Mouse (Mus musculus) gastrocnemius, adult 2 months (tissue): ENCODE data around the gene Nuak1. TPM values are rescaled to one million over a fixed set of nuclear protein-coding genes. Genes with fewer than 3 reads are reported as not detected.

Source experiments
- DNase-seq: peaks from one replicate; pipeline ENCODE4 v3.0.0; 2022
- H3K27ac ChIP-seq: fragments of 200-600 bp; 2 replicates; pipeline ENCODE4 v1.8.1; 2022; ENCODE audit warnings: mild to moderate bottlenecking
- H3K4me3 ChIP-seq: fragments of 200-600 bp; 2 replicates; pipeline ENCODE4 v1.8.1; 2022; ENCODE audit warnings: mild to moderate bottlenecking, moderate library complexity
- CTCF ChIP-seq: fragments of 200-600 bp; IDR thresholded peaks from 2 replicates; pipeline ENCODE4 v1.8.1; 2022; ENCODE audit warnings: antibody characterized with exemption, mild to moderate bottlenecking, moderate library complexity
- intact Hi-C: fragments of 180-260 bp; cut with DNase I; formaldehyde crosslinking; loops from one replicate; pipeline ENCODE4 v1.15.1; 2025
- total RNA-seq, 2 experiments: library from RNA; stranded (reverse); gene quantifications; 2 replicates each; pipeline ENCODE4 v1.2.3; 2021

The Nuak1 gene
- total RNA-seq, 2 experiments from 2014 or later: 21.4 to 31.0 TPM

DNA sequence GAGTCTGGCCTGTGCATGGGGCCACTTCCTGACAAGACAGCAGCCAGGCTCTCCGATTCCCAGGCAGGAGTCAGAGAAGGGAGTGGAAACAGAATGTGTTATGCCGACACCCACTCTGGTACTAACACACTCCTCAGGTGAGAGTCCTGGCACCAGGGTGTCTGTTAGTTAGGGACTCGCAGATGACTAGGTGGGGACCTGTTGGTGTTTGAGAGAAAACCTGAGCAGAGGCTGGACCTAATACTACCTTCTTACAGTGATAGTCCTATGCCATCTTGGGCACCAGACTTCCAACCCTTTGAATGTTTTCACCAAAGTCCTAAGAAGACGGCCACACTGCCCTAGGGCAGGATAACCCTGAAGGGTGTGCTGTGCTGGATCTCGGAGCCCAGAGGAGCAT, 111.1 kb downstream of the Nuak1 start:
- intact Hi-C loops: loop anchor here (10.0 kb wide), 1 partner anchor 105 kb away; no protein-coding TSS in a partner anchor
- DNase-seq: no peak
- no peak for TF ChIP-seq CTCF
- no peak overlapping the region for H3K27ac ChIP-seq
- no peak overlapping the region for H3K4me3 ChIP-seq

- TF ChIP-seq CTCF: no peak
- intact Hi-C loops: loop anchor here (10.0 kb wide), 1 partner anchor 111 kb away; no protein-coding TSS in a partner anchor
- DNase-seq: no peak
- no peak overlapping the region for H3K4me3 ChIP-seq
- peak overlapping the region; percentile 57; the same call in 1 of the 2 replicates for H3K27ac ChIP-seq
Measured at GRCm38 (mm10) chr10:84324018-84324417, 116.4 kb downstream of the Nuak1 start.

Other genes starting within 250 kb of the Nuak1 start
- 10 to 100 TPM in 1 of 2 experiments, 1 to 10 TPM in 1; 7.5 to 10.6 TPM for gene Ckap4, start 93.5 kb upstream of the Nuak1 start, total RNA-seq
- 10 to 100 TPM; 45.4 to 55.7 TPM for gene Tcp11l2, start 136.0 kb upstream of the Nuak1 start, total RNA-seq
- gene Polr3b, start 181.7 kb upstream of the Nuak1 start, total RNA-seq: 10 to 100 TPM in 1 of 2 experiments, 1 to 10 TPM in 1; 9.3 to 13.3 TPM